Mouse (Mus musculus) left cerebral cortex, adult 2 months (tissue): Measurements from ENCODE around the gene Fbxl8. TPM values are rescaled to one million over a fixed set of nuclear protein-coding genes. Genes with fewer than 3 reads are reported as not detected.
A peak's percentile ranks its signal among the peaks of the same experiment; 100 is the strongest.

Experiments used
- DNase-seq, 2 experiments: peaks; one replicate each; pipeline ENCODE4 v3.0.0; 2021 to 2022; ENCODE audit warnings: low spot score in 2 of 2, mixed read lengths in 1 of 2; ENCODE audit errors: extremely low spot score in 1 of 2
- H3K27ac ChIP-seq: fragments of 200-600 bp; 2 replicates; pipeline ENCODE4 v1.8.1; 2022
- H3K4me3 ChIP-seq: fragments of 200-600 bp; 2 replicates; pipeline ENCODE4 v1.8.1; 2022
- CTCF ChIP-seq: fragments of 200-600 bp; IDR thresholded peaks from 2 replicates; pipeline ENCODE4 v1.8.1; 2022; ENCODE audit warnings: antibody characterized with exemption, mild to moderate bottlenecking, moderate library complexity
- intact Hi-C: fragments of 180-260 bp; cut with DNase I; formaldehyde crosslinking; loops from one replicate; pipeline ENCODE4 v1.15.1; 2025
- total RNA-seq, 2 experiments: library from RNA; stranded (reverse); gene quantifications; 2 replicates each; pipeline ENCODE4 v1.2.3; 2021

Gene Fbxl8
- total RNA-seq, 2 experiments from 2014 or later = 1.00 to 1.1 TPM

GRCm38 (mm10) chr8:105235206-105235605, 29.2 kb upstream of the Fbxl8 start:
- DNase-seq = no peak
- intact Hi-C loops = no loop called here
- no peak for TF ChIP-seq CTCF
- H3K4me3 ChIP-seq = no peak overlapping the region
- no peak overlapping the region for H3K27ac ChIP-seq

- intact Hi-C loops = no loop called here
- no peak for TF ChIP-seq CTCF
- no peak overlapping the region for H3K4me3 ChIP-seq
- no peak for DNase-seq
- no peak overlapping the region for H3K27ac ChIP-seq
These were observed 26.9 kb upstream of the Fbxl8 start for GRCm38 (mm10) chr8:105237442-105238142.

GRCm38 (mm10) chr8:105241016-105241415, 23.4 kb upstream of the Fbxl8 start:
- no peak overlapping the region for H3K4me3 ChIP-seq
- H3K27ac ChIP-seq = no peak overlapping the region
- intact Hi-C loops = no loop called here
- DNase-seq = no peak
- TF ChIP-seq CTCF = no peak

- no peak overlapping the region for H3K4me3 ChIP-seq
- intact Hi-C loops = no loop called here
- no peak overlapping the region for H3K27ac ChIP-seq
- DNase-seq = no peak
- no peak for TF ChIP-seq CTCF
These were observed 12.5 kb upstream of the Fbxl8 start for GRCm38 (mm10) chr8:105251954-105252353.

- DNase-seq = no peak
- no peak for TF ChIP-seq CTCF
- intact Hi-C loops = no loop called here
- no peak overlapping the region for H3K4me3 ChIP-seq
- H3K27ac ChIP-seq = no peak overlapping the region
These were observed 11.5 kb upstream of the Fbxl8 start for GRCm38 (mm10) chr8:105252680-105253537.

- Histone ChIP-seq H3K27ac (peak overlapping the region; percentile 16; the same call in 1 of the 2 replicates), H3K4me3 (no peak overlapping the region; the same call in 1 of the 2 replicates)
- intact Hi-C loops = no loop called here
- no peak for DNase-seq
- TF ChIP-seq CTCF = no peak
These were observed 10.7 kb upstream of the Fbxl8 start for GRCm38 (mm10) chr8:105253766-105254151.

- TF ChIP-seq CTCF = peak; percentile 87
- intact Hi-C loops = no loop called here
- peak overlapping the region; percentile 76 for H3K27ac ChIP-seq
- peak; percentile 87 to 91 for DNase-seq
- H3K4me3 ChIP-seq = peak overlapping the region; percentile 65
These were observed 10.1 kb upstream of the Fbxl8 start for GRCm38 (mm10) chr8:105254152-105254965.

- Histone ChIP-seq H3K4me3 (peak within 1 kb of the TSS; percentile 65), H3K27ac (peak within 1 kb of the TSS; percentile 76)
- no peak for DNase-seq
- no peak for TF ChIP-seq CTCF
- intact Hi-C loops = no loop called here
These were observed 9.5 kb upstream of the Fbxl8 start, which contains the start of gene B3gnt9 for GRCm38 (mm10) chr8:105254966-105255350. B3gnt9 (minus strand) TSS chr8:105255153.

GRCm38 (mm10) chr8:105257318-105258114, 6.9 kb upstream of the Fbxl8 start:
- intact Hi-C loops = no loop called here
- H3K27ac ChIP-seq = no peak overlapping the region
- TF ChIP-seq CTCF = no peak
- DNase-seq = no peak
- H3K4me3 ChIP-seq = no peak overlapping the region

- DNase-seq = no peak
- Histone ChIP-seq H3K27ac (no peak overlapping the region), H3K4me3 (peak overlapping the region; percentile 44)
- TF ChIP-seq CTCF = peak; percentile 19
- intact Hi-C loops = no loop called here
These were observed 5.3 kb upstream of the Fbxl8 start for GRCm38 (mm10) chr8:105258911-105259720.
